Mouse (Mus musculus) E14TG2a.4 (cell line): ENCODE measurements around the gene Tnfsf10.
A peak's percentile ranks its signal among the peaks of the same experiment; 100 is the strongest.

Source experiments
- H3K27me3 ChIP-seq: 2 replicates; pipeline ENCODE4 v1.6.1; 2014; ENCODE audit warnings: low read length, control low read depth; ENCODE audit not compliant: insufficient read depth
- H3K36me3 ChIP-seq: 2 replicates; pipeline ENCODE4 v1.6.1; 2014; ENCODE audit warnings: low read length, control low read depth; ENCODE audit not compliant: insufficient read depth
- H3K4me1 ChIP-seq: replicated peaks from 2 replicates; pipeline ENCODE4 v1.6.1; 2014; ENCODE audit warnings: low read depth, low read length, control low read depth
- H3K4me3 ChIP-seq: replicated peaks from 2 replicates; pipeline ENCODE4 v1.5.1; 2014; ENCODE audit warnings: mild to moderate bottlenecking, low read length
- H3K9me3 ChIP-seq: 2 replicates; pipeline ENCODE4 v1.6.1; 2014; ENCODE audit warnings: low read length, control low read depth
- CTCF ChIP-seq: conservative IDR thresholded peaks from 2 replicates; pipeline ENCODE4 v1.5.1; 2014; ENCODE audit warnings: low read length
- NANOG ChIP-seq: IDR thresholded peaks from 2 replicates; pipeline ENCODE4 v1.6.1; 2014; ENCODE audit warnings: borderline replicate concordance, low read length, mixed read lengths
- POU5F1 ChIP-seq: IDR thresholded peaks from 2 replicates; pipeline ENCODE4 v1.6.1; 2014; ENCODE audit warnings: low read length, borderline replicate concordance

Gene Tnfsf10

DNA sequence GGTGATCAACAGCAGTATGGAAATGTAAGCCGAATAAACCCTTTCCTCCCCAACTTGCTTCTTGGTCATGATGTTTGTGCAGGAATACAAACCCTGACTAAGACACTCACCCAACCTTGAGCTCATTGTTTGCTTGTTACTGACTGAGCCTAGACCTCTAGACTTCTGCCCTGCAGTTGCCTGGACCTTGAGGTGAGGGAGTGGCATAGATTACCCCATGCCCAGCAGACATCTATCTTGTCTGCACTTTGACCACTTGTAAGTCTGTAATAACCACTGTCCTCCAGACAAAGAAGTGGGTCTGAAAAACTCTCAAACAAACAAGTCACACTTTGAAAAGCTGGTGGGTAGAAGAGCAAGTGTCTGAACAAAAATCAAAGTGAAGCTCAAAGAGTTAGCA is 2.8 kb downstream of the Tnfsf10 start:
- no peak for TF ChIP-seq NANOG
- TF ChIP-seq CTCF: no peak
- no peak for TF ChIP-seq POU5F1
- Histone ChIP-seq H3K4me1 (peaks cover 2% of the 10 kb centered on the region; the same call in 1 of the 2 replicates), H3K9me3 (no peaks in the 10 kb centered on the region), H3K36me3 (no peaks in the 10 kb centered on the region), H3K4me3 (no peak overlapping the region), H3K27me3 (0 out of 2 replicates have a peak, but pooled peaks cover 3% of the 10 kb centered on the region)

- no peak for TF ChIP-seq POU5F1
- TF ChIP-seq CTCF: no peak
- TF ChIP-seq NANOG: no peak
Measured at GRCm38 (mm10) chr3:27320613-27321495, 4.0 kb downstream of the Tnfsf10 start.

GRCm38 (mm10) chr3:27322591-27322990 is 5.8 kb downstream of the Tnfsf10 start:
- no peak for TF ChIP-seq POU5F1
- TF ChIP-seq CTCF: no peak
- no peak for TF ChIP-seq NANOG
- no peaks in the 10 kb centered on the region for H3K4me1 ChIP-seq
- H3K36me3 ChIP-seq: no peaks in the 10 kb centered on the region
- H3K27me3 ChIP-seq: no peaks in the 10 kb centered on the region
- no peaks in the 10 kb centered on the region for H3K9me3 ChIP-seq
- H3K4me3 ChIP-seq: no peak overlapping the region

More at GRCm38 (mm10) chr3:27320613-27321495, 4.0 kb downstream of the Tnfsf10 start:
- Histone ChIP-seq H3K36me3 (no peaks in the 10 kb centered on the region), H3K9me3 (no peaks in the 10 kb centered on the region), H3K27me3 (0 out of 2 replicates have a peak, but pooled peaks cover 3% of the 10 kb centered on the region), H3K4me1 (peaks cover 2% of the 10 kb centered on the region; the same call in 1 of the 2 replicates), H3K4me3 (no peak overlapping the region)

DNA sequence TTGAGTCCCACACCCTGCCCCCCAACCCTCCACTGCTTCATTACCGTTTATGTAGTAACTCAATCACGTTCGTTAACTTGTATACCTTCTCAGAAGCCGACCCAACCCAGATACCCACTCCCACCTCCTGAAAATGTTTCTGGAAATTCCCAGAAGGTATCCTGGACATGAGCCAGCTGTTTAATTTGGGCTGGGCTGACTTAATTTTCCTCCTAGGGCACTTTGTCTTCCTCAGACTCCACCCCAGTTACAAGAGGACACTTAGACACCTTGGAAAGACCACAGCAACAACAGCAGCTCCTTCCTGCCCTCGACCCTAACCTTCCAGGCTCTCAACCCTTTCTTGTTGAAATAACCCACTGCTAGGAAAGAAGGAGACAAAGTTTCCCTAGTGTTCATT is 6.7 kb downstream of the Tnfsf10 start:
- Histone ChIP-seq H3K4me3 (no peak overlapping the region), H3K4me1 (no peaks in the 10 kb centered on the region), H3K9me3 (no peaks in the 10 kb centered on the region), H3K36me3 (no peaks in the 10 kb centered on the region), H3K27me3 (no peaks in the 10 kb centered on the region)
- no peak for TF ChIP-seq POU5F1
- TF ChIP-seq NANOG: no peak
- no peak for TF ChIP-seq CTCF

- H3K27me3 ChIP-seq: no peaks in the 10 kb centered on the region
- TF ChIP-seq POU5F1: no peak
- TF ChIP-seq CTCF: no peak
- no peak for TF ChIP-seq NANOG
- H3K4me3 ChIP-seq: no peak overlapping the region
- no peaks in the 10 kb centered on the region for H3K4me1 ChIP-seq
- no peaks in the 10 kb centered on the region for H3K9me3 ChIP-seq
- H3K36me3 ChIP-seq: no peaks in the 10 kb centered on the region
Measured at GRCm38 (mm10) chr3:27326633-27327191, 9.9 kb downstream of the Tnfsf10 start.

DNA sequence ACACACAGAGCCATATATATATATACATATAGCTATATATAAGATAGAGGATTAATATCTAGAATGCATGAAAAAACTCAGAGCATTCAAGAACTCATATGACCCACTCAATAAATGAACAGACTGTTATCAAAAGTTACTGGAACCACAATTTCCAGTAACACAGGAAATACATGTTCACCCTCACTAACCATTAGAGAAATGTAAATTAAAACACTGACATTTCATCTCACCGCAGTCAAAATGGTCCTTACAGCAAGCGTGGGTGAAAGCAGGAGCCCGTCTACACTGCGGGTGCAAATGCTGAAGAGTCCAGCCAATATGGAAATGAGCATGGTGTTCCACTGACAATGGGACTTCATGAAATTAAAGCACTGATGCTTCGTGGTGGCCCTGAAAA is 13.9 kb downstream of the Tnfsf10 start:
- H3K4me1 ChIP-seq: no peaks in the 10 kb centered on the region
- H3K4me3 ChIP-seq: no peak overlapping the region
- H3K9me3 ChIP-seq: no peaks in the 10 kb centered on the region
- no peak for TF ChIP-seq CTCF
- no peak for TF ChIP-seq NANOG
- TF ChIP-seq POU5F1: no peak
- no peaks in the 10 kb centered on the region for H3K36me3 ChIP-seq
- peaks cover 3% of the 10 kb centered on the region; the same call in 1 of the 2 replicates for H3K27me3 ChIP-seq

DNA sequence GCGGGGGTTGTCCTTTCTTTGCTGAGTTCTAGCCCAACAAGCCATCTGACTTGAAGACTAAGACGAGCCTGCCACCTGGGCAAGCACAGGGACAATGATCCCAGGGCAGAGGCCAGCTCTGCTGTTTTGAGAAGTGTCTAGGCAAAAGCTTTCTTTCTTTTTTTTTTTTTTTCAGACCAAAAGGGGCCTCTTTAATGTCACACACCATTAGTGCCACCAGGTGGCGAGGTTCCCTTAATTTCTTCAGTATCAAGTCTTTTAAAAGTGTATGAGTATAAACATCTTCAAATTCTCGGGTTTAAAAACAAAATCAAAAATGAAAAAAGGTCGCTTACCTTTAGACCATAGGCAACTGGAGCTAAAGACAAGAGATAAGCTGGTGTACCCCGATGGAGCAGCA is 21.6 kb downstream of the Tnfsf10 start:
- Histone ChIP-seq H3K4me3 (no peak overlapping the region), H3K36me3 (no peaks in the 10 kb centered on the region), H3K4me1 (no peaks in the 10 kb centered on the region), H3K9me3 (no peaks in the 10 kb centered on the region), H3K27me3 (peaks cover 3% of the 10 kb centered on the region; the same call in 1 of the 2 replicates)
- TF ChIP-seq POU5F1 (no peak), NANOG (no peak), CTCF (peak; percentile 49)

GRCm38 (mm10) chr3:27338887-27339286 is 22.1 kb downstream of the Tnfsf10 start:
- Histone ChIP-seq H3K36me3 (no peaks in the 10 kb centered on the region), H3K4me3 (no peak overlapping the region), H3K9me3 (no peaks in the 10 kb centered on the region), H3K27me3 (no peaks in the 10 kb centered on the region), H3K4me1 (no peaks in the 10 kb centered on the region)
- TF ChIP-seq CTCF (no peak), POU5F1 (no peak), NANOG (no peak)

DNA sequence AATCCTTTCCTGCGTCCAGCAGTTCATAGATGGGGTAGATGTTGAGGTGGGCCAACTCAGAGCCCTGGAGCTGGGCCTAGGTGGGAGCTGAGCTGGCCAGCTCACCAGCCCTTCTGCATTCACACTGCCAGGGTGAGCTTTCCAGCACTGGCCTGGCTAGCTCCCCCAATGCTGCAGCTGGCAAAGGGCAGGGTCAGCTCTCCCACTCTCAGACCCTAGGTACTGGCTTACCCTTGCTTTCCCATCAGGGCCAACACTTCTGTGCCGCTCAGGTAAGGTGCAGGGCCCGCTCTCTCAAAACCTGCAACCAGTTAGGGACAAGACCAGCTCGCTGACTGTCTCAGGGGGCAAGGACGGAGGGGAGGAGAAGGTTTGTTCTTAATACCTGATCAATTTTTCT is 23.9 kb downstream of the Tnfsf10 start:
- Histone ChIP-seq H3K36me3 (no peaks in the 10 kb centered on the region), H3K27me3 (no peaks in the 10 kb centered on the region), H3K9me3 (no peaks in the 10 kb centered on the region), H3K4me1 (no peaks in the 10 kb centered on the region), H3K4me3 (no peak overlapping the region)
- TF ChIP-seq CTCF: no peak
- no peak for TF ChIP-seq POU5F1
- no peak for TF ChIP-seq NANOG
